Mouse (Mus musculus) C2C12 (cell line): Measurements from ENCODE around the gene Thap7.

ENCODE experiments used
- CEBPB ChIP-seq: IDR thresholded peaks from one replicate; pipeline ENCODE4 v1.6.1; 2011; ENCODE audit warnings: low read depth, mild to moderate bottlenecking, control low read depth, moderate library complexity
- CTCF ChIP-seq: IDR thresholded peaks from one replicate; pipeline ENCODE4 v1.5.1; 2011; ENCODE audit not compliant: control insufficient read depth, insufficient read depth, insufficient read length
- MAX ChIP-seq: IDR thresholded peaks from one replicate; pipeline ENCODE4 v1.6.1; 2011; ENCODE audit warnings: mild to moderate bottlenecking, control low read depth
- MYOG ChIP-seq: IDR thresholded peaks from one replicate; pipeline ENCODE4 v1.6.1; 2011; ENCODE audit not compliant: control insufficient read depth, insufficient read length; ENCODE audit errors: extremely low read depth
- USF1 ChIP-seq: IDR thresholded peaks from one replicate; pipeline ENCODE4 v1.6.1; 2011; ENCODE audit warnings: low read depth, mild to moderate bottlenecking, control low read depth, moderate library complexity

DNA sequence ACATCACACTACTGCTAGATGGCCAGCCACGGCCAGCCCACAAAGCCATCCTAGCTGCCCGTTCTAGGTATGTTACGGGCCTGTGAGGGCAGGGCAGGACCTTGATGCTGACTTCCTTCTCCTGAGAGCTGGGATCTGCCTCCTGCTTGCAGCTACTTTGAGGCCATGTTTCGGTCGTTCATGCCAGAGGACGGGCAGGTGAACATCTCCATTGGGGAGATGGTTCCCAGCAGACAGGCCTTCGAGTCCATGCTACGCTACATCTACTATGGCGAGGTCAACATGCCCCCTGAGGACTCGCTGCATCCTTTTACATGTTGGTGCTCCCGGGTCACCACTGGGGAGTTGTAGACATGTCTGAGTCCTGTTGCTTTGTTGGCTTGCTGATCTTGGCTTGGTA lies 6.8 kb downstream of the Thap7 start:
- TF ChIP-seq USF1 (no peak), CTCF (no peak), MAX (no peak), MYOG (no peak), CEBPB (no peak)
